Mouse (Mus musculus): ENCODE results near the gene Iqgap2.

Gene Iqgap2

GRCm38 (mm10) chr13:95891491-95891925 lies at the start of gene Iqgap2:
Gene Iqgap2 (minus strand): TSS chr13:95891922.
- no peak for DNase-seq

GRCm38 (mm10) chr13:95940811-95941210 lies 49.1 kb upstream of the Iqgap2 start:
- DNase-seq: no peak

- DNase-seq: no peak
These were observed 32.5 kb upstream of the Iqgap2 start for GRCm38 (mm10) chr13:95924201-95924621.

- DNase-seq: no peak
These were observed 30.9 kb upstream of the Iqgap2 start for GRCm38 (mm10) chr13:95922626-95923025.

GRCm38 (mm10) chr13:95918624-95919284 lies 27.0 kb upstream of the Iqgap2 start:
- DNase-seq: no peak

GRCm38 (mm10) chr13:95913046-95913406 lies 21.3 kb upstream of the Iqgap2 start:
- no peak for DNase-seq

- peak; percentile 71 for DNase-seq
These were observed 20.7 kb upstream of the Iqgap2 start for GRCm38 (mm10) chr13:95912157-95913045.

GRCm38 (mm10) chr13:95910270-95910669 lies 18.5 kb upstream of the Iqgap2 start:
- no peak for DNase-seq

- no peak for DNase-seq
These were observed 17.5 kb upstream of the Iqgap2 start for GRCm38 (mm10) chr13:95909244-95909643.

- DNase-seq: no peak
These were observed 11.0 kb upstream of the Iqgap2 start for GRCm38 (mm10) chr13:95902696-95903095.

- no peak for DNase-seq
These were observed 8.3 kb upstream of the Iqgap2 start for GRCm38 (mm10) chr13:95899885-95900650.

GRCm38 (mm10) chr13:95896501-95896900 lies 4.8 kb upstream of the Iqgap2 start:
- DNase-seq: no peak

- DNase-seq: no peak
These were observed 1.4 kb upstream of the Iqgap2 start for GRCm38 (mm10) chr13:95893166-95893565.

- no peak for DNase-seq
These were observed 956 bp upstream of the Iqgap2 start for GRCm38 (mm10) chr13:95892611-95893145.

- peak; percentile 71 for DNase-seq
These were observed 346 bp upstream of the Iqgap2 start for GRCm38 (mm10) chr13:95891926-95892610.

GRCm38 (mm10) chr13:95890851-95891471 lies 761 bp downstream of the Iqgap2 start:
- peak; percentile 54 for DNase-seq

- no peak for DNase-seq
These were observed 1.7 kb downstream of the Iqgap2 start for GRCm38 (mm10) chr13:95889981-95890545.

- DNase-seq: no peak
These were observed 2.4 kb downstream of the Iqgap2 start for GRCm38 (mm10) chr13:95889366-95889765.

- no peak for DNase-seq
These were observed 3.1 kb downstream of the Iqgap2 start for GRCm38 (mm10) chr13:95888621-95889020.

- no peak for DNase-seq
These were observed 3.6 kb downstream of the Iqgap2 start for GRCm38 (mm10) chr13:95888170-95888569.

- DNase-seq: no peak
These were observed 4.3 kb downstream of the Iqgap2 start for GRCm38 (mm10) chr13:95887375-95887774.

- DNase-seq: no peak
These were observed 7.3 kb downstream of the Iqgap2 start for GRCm38 (mm10) chr13:95884455-95884854.
